Mouse (Mus musculus) cerebellum, postnatal 14 days (tissue): ENCODE results near the gene 4921511M17Rik.
"Not testable (repeated sequence)": the region's sequence is repeated elsewhere in the genome, so short reads cannot be mapped to it uniquely, and the experiment has no call there.

Experiments used
- DNase-seq, 2 experiments: peaks; one replicate each; pipeline ENCODE4 v3.0.0; 2021; ENCODE audit warnings: mixed read lengths in 2 of 2

Gene 4921511M17Rik

DNA sequence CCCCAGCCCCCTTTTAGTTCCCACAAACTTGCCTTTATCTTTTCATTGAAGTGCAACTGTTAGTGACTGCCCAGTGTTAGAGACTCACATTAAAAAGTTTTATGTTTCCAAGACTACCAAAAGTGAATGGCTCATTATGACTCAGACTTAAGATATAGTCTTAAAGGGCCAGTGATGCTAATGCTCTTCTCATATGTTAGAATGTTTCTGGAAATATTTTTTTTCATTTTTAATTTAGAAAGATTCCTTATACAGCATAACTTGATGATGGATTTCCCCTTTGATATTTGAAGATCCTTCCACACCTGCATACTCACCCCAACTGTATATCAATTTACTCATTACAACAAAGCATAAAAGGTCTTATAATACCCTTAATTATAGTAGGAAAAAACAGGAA, at the start of gene 4921511M17Rik:
Gene 4921511M17Rik, minus strand, starts transcription at position 101 of the 400 bp plus-strand sequence.
- DNase-seq: not testable (repeated sequence)

DNA sequence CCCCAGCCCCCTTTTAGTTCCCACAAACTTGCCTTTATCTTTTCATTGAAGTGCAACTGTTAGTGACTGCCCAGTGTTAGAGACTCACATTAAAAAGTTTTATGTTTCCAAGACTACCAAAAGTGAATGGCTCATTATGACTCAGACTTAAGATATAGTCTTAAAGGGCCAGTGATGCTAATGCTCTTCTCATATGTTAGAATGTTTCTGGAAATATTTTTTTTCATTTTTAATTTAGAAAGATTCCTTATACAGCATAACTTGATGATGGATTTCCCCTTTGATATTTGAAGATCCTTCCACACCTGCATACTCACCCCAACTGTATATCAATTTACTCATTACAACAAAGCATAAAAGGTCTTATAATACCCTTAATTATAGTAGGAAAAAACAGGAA, 21.3 kb upstream of the 4921511M17Rik start, which contains the start of gene Gm10057:
Gene Gm10057, minus strand, starts transcription at position 101 of the 400 bp plus-strand sequence.
- DNase-seq: not testable (repeated sequence)

DNA sequence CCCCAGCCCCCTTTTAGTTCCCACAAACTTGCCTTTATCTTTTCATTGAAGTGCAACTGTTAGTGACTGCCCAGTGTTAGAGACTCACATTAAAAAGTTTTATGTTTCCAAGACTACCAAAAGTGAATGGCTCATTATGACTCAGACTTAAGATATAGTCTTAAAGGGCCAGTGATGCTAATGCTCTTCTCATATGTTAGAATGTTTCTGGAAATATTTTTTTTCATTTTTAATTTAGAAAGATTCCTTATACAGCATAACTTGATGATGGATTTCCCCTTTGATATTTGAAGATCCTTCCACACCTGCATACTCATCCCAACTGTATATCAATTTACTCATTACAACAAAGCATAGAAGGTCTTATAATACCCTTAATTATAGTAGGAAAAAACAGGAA, 21.1 kb downstream of the 4921511M17Rik start, which contains the start of gene Samt1:
Gene Samt1, minus strand, starts transcription at position 101 of the 400 bp plus-strand sequence.
- DNase-seq: not testable (repeated sequence)

DNA sequence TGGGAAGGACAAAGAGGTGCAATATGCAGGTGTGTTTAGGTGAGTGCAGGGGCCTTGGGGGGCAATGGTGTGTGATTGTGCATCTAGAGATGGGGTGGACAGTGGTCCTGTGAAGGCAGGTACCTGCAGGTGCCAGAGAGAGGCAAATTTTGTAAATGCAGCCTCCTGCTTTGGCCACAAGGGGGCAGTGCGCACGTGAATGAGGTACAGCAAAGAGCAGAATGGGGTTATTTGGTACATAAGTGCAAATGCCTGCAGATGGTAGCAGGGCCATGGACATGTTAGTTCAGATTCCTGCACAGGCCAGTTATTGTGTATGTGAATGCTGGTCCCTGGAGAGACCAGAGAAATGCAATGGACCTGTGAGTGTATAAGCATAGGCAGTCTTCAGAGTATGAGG, 56.7 kb downstream of the 4921511M17Rik start:
- not testable (repeated sequence) for DNase-seq

DNA sequence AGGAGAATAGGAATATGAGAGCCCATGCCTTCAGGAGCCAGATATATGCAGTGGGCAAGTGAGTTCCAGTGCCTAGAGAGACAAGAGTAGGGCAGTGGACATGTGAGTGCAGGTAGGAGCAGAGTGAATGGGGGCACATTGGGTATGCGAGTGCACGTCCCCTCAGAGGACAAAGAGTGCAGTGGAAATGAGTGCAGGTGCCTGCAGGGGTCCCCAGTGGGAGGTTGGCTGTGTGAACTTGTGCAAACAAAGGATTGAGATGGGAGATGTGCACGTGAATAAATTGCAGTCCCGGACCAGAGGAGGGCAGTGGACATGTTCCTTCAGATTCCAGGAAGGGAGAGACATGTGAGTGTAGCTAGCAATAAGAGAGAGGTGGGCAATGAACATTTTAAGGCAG, 57.2 kb downstream of the 4921511M17Rik start:
- not testable (repeated sequence) for DNase-seq

DNA sequence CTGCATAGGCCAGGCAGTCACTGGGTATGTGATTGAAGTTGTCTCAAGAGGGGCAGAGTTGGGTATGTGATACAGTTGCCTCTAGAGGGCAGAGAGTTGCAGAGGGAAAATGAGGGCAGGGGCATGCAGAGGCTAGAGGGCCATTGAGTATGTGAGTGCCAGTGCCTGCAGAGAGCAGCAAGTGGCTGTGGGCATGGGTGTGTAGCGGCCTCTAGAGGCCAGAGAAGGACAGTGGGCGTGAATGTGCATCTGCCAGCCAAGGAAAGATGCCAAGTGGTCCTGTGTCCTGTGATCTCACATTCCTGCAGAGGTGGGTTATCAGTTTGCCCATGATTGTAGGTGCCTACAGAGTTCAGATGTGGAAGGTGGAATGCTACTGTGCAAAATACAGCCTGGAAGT, 59.2 kb downstream of the 4921511M17Rik start:
- DNase-seq: peak; percentile 5 to 29
